Mouse (Mus musculus): ENCODE data around the gene Odf3b.

Gene Odf3b

DNA sequence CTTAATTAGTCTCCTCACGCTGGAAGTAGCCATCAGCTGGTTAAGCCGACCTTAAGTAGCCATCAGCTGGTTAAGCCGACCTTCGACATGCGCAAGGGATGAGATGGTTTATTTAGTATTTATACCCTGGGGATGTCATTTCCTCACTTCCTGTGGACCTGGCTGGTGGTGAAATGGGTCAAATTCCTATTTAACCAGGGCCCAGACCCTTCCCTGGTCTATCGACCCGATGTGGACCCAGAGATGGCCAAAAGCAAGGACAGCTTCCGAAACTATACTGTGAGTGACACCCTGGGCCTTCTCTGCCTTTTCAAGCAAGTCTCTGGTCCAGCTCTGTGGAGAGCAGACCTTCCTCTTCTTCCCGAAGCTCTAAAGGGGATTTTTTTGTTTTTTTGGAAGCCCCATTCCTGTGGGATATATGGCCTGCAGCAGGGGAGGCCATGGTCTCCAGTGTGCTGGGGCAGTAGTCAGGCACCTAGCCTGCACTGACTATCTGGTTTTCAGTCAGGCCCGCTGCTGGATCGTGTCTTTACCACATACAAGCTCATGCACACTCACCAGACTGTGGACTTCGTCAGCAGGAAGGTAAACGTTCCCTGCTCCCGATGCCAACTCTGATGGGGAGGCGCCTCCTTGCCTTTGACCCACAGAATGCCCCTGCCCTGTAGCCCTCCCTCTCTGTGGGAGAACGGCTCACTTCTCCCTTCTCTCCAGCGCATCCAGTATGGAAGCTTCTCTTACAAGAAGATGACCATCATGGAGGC lies 44.1 kb downstream of the Odf3b start:
- DNase-seq, result no peak

DNA sequence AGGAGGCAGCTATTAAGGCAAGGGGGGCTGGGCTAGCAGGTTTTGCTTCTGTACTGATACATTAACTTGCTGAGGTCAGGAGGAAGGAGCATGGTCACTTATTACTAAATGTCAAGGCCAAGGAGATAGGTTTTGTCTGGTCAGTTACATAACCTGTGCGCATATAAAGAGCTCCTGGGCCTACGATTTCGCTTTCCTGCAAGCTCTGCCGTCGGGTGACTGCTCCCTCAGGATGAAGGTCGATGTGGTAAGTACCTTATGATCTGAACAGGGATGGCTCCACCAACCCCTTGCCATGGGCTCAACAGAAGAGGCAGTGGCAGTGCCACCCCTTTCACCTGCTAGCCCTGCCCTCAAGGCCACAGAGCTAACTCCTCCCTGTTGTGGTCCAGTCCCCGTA lies 44.8 kb downstream of the Odf3b start, which contains the start of gene Miox:
Gene Miox, plus strand, starts transcription at position 128 of the 400 bp plus-strand sequence.
- DNase-seq, result no peak

All from cerebellum, adult 11 months (tissue).